Mouse (Mus musculus) gastrocnemius, postnatal 25 days (tissue): ENCODE results near the gene Gm10135. TPM values are rescaled to one million over a fixed set of nuclear protein-coding genes. Genes with fewer than 3 reads are reported as not detected.
"Not testable (repeated sequence)": the region's sequence is repeated elsewhere in the genome, so short reads cannot be mapped to it uniquely, and the experiment has no call there.

Experiments used
- DNase-seq: peaks from one replicate; pipeline ENCODE4 v3.0.0; 2022
- total RNA-seq, 2 experiments: library from RNA; stranded (reverse); gene quantifications; 1 replicate in 1 of 2; 2 replicates in 1 of 2; pipeline ENCODE4 v1.2.3; 2021

Gene Gm10135
- total RNA-seq, 2 experiments from 2014 or later = not detected

DNA sequence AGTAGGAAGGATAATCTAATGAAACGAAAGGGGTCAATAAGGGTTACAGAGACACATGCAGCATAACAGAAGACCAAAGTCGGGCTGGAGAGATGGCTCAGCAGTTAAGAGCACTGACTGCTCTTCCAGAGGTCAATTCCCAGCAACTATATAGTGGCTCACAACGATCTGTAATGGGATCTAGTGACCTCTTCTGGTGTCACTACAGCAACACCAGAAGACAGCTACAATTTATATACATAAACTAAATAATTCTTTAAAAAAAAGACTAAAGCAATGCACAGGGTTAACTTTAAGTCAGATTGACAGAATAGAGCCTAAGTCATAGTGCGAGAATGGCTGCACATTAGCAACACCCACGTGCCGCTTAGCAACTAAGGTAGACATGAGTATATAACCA is 14.4 kb downstream of the Gm10135 start:
- no peak for DNase-seq

DNA sequence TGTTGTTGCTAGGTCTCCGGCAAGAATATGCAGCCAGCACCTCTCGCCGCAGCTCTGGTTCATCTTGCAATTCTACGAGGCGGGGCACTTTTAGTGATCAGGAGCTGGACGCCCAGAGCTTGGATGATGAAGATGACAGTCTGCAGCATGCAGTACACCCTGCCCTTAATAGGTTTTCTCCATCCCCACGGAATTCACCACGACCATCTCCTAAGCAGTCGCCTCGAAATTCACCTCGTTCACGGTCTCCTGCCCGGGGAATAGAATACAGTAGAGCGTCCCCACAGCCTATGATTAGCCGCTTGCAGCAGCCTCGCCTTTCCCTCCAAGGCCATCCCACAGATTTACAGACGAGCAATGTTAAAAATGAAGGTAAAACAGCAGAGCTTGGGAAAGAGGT is 17.2 kb downstream of the Gm10135 start:
- DNase-seq = no peak

- DNase-seq = no peak
Measured at GRCm38 (mm10) chr5:72953996-72954604, 20.4 kb downstream of the Gm10135 start.

GRCm38 (mm10) chr5:72950252-72950651 is 24.2 kb downstream of the Gm10135 start:
- no peak for DNase-seq

DNA sequence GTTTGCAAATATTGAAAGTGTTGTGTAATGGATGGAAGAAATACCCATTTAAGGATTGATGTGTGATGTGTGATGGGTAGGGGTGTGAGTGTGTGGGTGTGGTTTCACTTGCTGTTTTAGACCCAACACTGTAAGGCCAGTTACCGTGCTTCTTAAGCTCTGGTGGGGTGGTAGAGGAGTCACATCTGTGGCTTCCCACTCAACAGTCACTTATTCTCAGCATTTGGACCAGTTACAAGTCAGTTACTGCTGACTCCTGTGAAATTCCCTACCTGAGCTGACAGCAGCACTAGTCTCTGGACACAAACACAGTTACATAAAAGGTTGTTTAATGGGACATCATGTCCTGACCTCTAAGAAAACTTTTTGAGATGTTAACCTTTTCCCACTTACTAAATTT is 26.4 kb downstream of the Gm10135 start:
- no peak for DNase-seq

DNA sequence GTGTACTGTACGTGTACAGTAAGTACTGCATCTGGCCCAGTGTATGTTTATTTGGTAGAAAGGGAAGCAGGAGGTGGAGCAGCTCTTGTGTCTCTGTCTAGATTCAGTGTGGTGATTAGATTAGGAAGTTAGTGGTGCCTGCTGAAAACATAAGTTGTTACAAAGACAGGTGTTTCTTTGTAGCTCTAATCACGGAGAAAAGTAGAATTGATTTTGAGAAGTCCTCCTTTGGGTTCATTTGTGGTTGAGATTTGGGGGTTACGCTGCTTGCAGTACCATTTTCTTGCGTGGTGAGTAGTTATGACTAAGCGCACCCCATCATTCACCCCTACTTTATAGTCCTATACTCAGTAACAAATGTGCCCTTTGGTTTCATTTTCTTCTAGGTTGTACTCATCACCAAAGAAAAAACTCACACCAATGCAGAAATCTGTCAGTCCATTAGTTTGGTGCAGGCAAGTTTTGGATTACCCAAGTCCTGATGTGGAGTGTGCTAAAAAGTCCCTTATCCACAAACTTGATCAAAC is 33.5 kb downstream of the Gm10135 start:
- no peak for DNase-seq

- DNase-seq = no peak
Measured at GRCm38 (mm10) chr5:72939311-72939710, 35.2 kb downstream of the Gm10135 start.

GRCm38 (mm10) chr5:72938421-72938820 is 36.1 kb downstream of the Gm10135 start:
- DNase-seq = not testable (repeated sequence)

DNA sequence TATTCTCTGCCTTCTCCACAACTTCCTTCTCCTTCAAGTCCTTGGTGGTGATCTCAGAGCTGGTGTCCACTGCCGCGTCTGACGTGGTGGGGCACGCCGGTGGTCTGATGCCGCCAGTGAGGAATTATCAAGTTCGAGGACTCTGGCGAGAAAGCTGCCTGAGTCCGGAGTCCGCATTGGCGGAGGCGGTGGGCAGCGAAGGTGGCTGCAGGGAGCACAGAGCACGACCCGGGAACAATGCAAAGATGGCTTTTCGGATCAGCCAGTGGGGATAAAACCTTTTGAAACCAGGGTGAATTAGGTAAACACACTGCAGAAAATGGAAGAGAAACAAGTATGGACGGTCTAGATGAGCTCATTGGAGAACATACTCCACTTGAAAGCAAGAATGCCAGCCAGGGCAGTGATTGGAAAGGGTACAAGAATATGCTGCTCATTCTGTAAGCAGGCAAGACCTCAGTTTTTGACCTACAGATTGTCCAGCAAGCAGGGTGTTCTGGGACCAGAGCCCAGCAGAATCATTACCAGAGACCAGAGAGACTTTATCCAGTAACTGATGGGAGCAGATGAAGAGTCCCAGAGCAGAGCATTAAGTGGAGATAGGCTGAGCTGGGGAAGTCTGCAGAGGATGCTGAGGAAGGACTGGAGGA is 41.4 kb downstream of the Gm10135 start:
- DNase-seq = no peak

GRCm38 (mm10) chr5:72927074-72927473 is 47.4 kb downstream of the Gm10135 start:
- DNase-seq = no peak

DNA sequence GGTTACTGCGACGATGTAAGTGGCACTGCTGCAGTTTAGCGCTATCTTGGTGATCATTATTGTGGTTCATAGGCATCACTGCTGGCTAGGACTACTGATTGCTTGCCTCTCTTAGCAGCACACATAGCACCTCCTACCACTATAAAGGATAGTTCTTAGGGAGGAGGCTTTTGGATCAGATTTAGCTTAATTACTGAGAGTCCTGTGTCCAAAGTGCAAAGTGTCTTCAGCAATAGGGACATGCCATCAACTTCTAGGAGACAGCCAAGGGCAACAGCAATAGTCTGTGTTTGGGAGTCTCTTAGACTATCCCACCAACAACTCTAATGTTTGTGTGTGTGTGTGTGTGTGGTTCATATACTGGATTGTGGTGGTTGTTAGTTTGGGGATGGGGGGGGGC is 51.7 kb downstream of the Gm10135 start:
- no peak for DNase-seq

DNA sequence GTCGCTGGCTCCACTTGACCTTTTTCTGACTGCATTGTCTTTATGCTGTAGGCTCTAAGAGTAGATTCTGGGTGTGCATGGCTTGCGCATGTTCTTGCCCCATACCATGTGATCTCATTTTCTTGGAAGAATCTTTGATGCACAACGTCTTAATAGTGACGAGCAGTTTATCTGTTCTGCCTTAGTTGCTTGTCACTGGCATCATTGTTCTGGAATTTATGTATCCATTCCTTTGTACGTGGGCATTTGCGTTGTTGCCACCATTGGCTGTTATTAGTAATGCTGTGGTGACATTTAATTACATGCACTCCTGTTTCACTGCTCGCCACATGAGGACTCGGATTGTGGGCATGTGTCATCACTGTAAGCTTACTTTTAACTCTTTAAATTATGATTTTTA is 53.3 kb downstream of the Gm10135 start:
- DNase-seq = no peak

DNA sequence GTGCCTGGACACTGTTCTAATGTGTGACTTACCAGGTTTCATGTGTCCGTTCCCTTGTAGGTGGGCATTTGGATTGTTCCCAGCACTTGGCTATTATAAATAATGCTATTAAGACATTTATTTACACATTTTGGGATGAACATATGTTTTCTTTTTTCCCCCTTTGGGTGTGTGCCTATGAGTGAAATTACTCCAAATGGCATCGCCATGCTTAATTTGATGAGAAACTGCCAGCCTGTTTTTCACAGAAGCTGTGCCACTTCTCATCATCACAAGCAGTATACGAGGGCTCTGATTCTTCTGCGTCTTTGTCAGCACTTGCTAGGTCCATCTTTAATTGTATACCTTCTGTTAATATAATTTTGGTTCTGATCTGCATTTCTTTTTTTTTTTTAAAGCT is 54.1 kb downstream of the Gm10135 start:
- no peak for DNase-seq

- no peak for DNase-seq
Measured at GRCm38 (mm10) chr5:72916851-72917250, 57.7 kb downstream of the Gm10135 start.

DNA sequence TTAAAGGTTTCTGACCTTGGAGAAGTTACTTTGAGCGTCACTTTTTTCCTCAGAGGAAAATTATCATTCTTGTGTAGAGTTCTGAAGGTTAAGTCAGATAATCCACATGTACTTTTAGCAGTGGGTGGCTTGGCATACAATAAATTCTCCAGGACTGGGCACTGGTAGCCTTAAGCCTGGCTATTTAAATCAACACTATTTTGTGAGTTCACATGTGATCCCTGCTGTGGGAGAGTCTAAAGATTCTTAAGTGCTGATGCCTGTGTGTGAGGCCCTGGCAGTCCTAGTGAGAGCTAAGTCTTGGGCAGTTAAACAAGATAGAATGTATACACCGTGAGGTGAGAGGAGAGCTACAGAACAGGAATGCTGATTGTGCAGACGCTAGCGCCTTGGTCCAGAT is 58.5 kb downstream of the Gm10135 start:
- DNase-seq = no peak

Other genes starting within 250 kb of the Gm10135 start
- under 1 TPM in 1 of 2 experiments, not detected in 1; 0.11 TPM for gene Txk, start 221.9 kb downstream of the Gm10135 start, total RNA-seq
- gene Tec, start 106.2 kb downstream of the Gm10135 start, total RNA-seq = 1 to 10 TPM; 1.8 to 1.9 TPM
- gene Slain2, start 60.4 kb downstream of the Gm10135 start, total RNA-seq = 100 to 1,000 TPM in 1 of 2 experiments, 10 to 100 TPM in 1; 96.4 to 101 TPM
- gene Slc10a4, start 32.2 kb upstream of the Gm10135 start, total RNA-seq = not detected